Mouse (Mus musculus): ENCODE data around the gene Rragc.
"Not testable (repeated sequence)": the region's sequence is repeated elsewhere in the genome, so short reads cannot be mapped to it uniquely, and the experiment has no call there.

Gene Rragc

GRCm38 (mm10) chr4:123916748-123917547 is at the start of gene Rragc:
Gene Rragc, plus strand, starts transcription at chr4:123917446.
- DNase-seq: peak; percentile 100

- no peak for DNase-seq
These were observed 23.5 kb upstream of the Rragc start for GRCm38 (mm10) chr4:123893726-123894125.

DNA sequence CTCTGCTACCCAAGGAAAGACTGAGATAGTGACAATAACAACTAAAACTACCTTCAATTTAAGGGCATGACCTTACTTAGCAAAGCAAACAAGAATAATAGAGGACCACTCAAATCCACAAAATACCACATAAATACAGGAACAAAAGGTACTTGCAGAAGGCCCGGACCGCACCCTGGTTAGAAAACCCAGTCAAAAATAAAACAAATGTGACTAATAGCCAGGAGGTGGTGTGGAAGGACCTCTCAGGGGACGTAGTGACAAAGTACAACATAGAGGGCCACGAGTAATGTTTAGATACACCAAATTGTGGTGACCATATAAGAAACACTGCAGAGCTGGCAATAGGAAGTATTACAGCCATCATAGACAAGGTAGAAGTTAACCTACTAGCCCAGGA is 23.0 kb upstream of the Rragc start:
- no peak for DNase-seq

- DNase-seq: no peak
These were observed 18.6 kb upstream of the Rragc start for GRCm38 (mm10) chr4:123898696-123899095.

DNA sequence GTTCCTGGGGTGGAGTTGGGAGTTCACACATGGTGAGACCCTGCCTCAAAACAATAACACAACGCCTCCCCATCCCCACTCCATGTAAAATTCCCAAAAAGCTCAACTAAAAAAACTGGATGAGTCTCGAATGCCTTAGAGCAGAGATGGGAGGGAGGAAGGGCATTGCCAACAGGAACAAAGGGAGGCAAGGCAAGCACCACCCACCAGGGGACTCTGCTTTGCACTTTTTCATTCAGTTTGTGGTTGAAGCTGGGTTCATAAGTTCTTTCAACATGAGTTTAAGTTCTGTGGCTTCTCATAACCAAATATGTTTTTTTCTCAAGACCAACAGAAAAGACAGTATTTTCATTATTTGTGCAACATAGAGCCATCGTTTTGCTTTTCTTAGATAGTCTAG is 13.8 kb upstream of the Rragc start:
- DNase-seq: no peak

GRCm38 (mm10) chr4:123904333-123905125 is 12.7 kb upstream of the Rragc start, which contains the start of gene Mycbp:
Gene Mycbp, plus strand, starts transcription at chr4:123904832.
- peak; percentile 100 for DNase-seq

- DNase-seq: no peak
These were observed 12.0 kb upstream of the Rragc start for GRCm38 (mm10) chr4:123905126-123905668.

DNA sequence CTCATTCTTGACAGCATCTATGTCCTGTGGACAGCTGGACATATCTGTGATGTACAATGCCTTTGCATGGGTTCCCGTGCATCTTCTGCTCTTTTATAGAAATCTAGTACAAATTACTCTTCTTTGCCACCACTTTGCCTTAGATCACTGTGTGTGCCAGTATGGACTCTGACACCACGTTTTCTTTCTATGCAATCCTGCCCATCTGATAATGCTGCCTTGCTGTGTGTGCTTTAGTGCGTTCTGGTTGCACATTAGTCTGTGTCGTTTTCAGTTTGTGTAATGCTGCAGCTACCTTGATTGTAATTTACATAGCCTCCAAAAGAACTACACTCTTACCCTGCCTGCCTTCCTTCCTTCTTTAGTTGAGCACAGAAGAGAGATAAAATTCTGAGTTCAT is 5.7 kb upstream of the Rragc start:
- no peak for DNase-seq

GRCm38 (mm10) chr4:123912431-123912830 is 4.8 kb upstream of the Rragc start:
- DNase-seq: no peak

DNA sequence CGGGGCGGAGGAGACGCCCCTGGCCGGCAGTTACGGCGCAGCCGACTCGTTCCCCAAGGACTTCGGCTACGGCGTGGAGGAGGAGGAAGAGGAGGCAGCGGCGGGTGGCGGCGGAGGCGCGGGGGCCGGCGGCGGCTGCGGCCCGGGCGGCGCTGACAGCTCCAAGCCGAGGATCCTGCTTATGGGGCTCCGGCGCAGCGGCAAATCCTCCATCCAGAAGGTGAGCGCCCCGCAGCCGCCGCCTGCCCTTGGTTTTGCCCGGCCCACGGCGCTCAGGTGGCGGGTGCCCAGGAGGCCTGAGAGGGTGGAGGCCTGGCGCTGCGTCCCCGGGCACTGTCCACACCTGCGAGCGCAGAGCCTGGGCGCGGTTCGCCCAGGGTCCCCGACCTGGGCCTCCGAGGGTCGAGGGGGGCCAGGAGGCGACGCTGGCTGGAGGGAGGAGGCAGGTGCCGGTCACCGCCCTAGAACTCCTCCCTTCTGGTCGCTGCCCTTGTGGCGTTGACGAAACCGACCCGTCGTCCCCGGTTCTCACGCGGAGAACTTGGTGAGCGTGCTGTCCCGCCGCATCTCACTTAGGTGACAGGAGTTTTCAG is 398 bp downstream of the Rragc start, which contains the start of gene 4930535I16Rik:
TSS of gene 4930535I16Rik (minus strand) at position 475 of the 593 bp plus-strand sequence.
- DNase-seq: no peak

- no peak for DNase-seq
These were observed 1.6 kb downstream of the Rragc start for GRCm38 (mm10) chr4:123918851-123919250.

- DNase-seq: no peak
These were observed 3.9 kb downstream of the Rragc start for GRCm38 (mm10) chr4:123921055-123921565.

GRCm38 (mm10) chr4:123927961-123928360 is 10.7 kb downstream of the Rragc start:
- no peak for DNase-seq

GRCm38 (mm10) chr4:123929994-123930393 is 12.7 kb downstream of the Rragc start:
- no peak for DNase-seq

GRCm38 (mm10) chr4:123934306-123934705 is 17.1 kb downstream of the Rragc start:
- no peak for DNase-seq

DNA sequence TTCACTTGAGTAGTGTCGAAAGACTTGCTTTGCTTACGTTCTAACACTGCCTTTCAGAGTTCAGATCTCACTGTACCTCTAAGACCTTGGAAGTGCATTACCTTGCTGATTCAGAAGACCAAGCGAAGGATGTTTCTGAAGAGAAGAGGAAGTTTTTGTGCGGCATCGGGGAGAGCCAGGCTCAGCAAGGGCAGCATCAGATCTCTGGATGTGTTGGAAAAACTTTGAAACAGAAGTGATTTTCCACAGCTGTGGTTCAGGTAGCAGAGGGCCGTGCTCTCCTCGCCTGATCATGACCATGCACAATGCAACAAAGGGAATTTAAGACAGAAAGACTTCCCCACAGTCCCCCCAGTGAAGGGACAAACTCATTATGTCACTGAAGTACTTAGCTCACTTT is 18.8 kb downstream of the Rragc start:
- no peak for DNase-seq

GRCm38 (mm10) chr4:123939838-123940237 is 22.6 kb downstream of the Rragc start:
- peak; percentile 59 for DNase-seq

- not testable (repeated sequence) for DNase-seq
These were observed 23.6 kb downstream of the Rragc start for GRCm38 (mm10) chr4:123940878-123941277.

- DNase-seq: no peak
These were observed 29.5 kb downstream of the Rragc start for GRCm38 (mm10) chr4:123946701-123947100.

DNA sequence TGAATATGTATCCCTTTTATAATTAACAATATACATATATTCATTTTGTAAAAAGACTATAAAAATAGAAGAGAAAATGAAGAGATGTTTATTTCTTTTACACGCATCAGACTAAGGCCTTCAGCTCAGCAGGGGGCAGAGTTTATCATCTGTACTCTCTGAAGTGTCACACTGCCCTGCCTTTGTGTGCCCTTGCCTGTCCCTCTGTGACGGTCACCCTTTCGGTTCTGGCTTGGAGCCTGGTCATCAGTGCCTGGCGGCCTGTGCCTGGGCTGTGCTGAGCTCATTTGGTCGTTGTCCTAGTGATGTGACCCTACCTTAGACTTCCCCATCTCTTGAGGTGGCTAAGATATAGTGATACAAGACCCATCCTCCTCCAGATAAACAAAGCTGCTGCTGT is 29.9 kb downstream of the Rragc start:
- no peak for DNase-seq

DNA sequence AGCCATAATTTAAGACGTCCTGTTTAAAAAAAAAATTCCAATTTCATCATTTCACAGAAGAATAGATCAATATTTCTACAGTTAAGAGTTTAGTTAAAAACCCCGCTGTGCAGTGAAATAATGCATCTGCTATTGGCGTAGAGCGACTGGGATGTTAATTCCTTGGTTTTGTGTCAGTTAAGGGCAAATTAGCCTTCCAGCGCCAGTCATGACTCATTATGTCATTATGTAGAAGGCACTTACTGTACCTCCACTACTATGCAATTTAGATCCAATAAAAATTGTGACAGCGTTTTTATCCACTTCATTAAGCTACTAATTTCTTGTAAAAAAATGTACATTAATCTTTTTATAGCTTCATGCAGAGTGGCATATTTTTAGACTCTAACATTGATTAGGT is 31.7 kb downstream of the Rragc start:
- DNase-seq: no peak

DNA sequence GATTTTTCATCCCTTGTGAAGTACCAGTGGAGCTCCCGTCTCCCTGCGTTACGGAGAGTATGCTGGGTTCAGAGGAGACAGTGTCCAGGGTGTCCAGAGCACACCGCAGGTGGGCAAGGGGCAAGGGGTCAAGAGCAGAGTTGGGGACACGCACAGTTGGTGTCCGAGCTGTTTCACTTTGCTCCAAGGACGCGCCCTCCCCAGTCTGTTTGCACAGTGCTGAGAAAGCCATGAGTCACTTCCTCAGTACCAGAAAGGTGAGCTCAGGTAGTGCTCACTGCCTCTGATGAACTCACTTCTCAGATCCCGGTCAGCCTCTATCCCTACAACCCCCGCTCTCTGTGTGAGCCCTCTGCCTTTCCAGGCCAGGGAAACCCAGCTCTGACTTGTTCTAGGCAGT is 32.4 kb downstream of the Rragc start:
- no peak for DNase-seq

DNA sequence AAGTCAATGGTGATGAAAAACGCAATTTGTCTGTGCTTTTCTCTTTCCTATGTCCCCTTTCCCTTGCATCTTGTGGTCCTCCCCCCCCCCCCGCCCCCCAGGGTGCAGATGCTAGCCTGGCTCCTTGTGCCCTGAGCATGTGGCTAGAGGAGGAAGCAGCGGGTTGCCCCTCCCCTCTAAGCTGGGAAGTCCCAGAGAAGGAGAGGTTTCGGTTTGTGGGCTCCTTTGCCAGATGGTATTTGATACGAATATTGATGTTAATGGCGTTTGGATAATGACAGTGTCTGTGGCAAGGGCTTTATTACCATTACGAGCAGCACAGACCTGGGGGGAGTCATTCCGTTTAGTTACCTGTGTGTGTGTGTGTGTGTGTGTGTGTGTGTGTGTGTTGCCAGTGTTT is 34.8 kb downstream of the Rragc start:
- no peak for DNase-seq
